Mouse (Mus musculus) liver, embryonic 13.5 days (tissue): ENCODE measurements at regions not wholly inside any gene's neighbourhood (a gene's known extent, or its start where the extent isn't known, plus 50 kb on each side); places are given as distances from the start of the nearest gene placed in this dataset.

Experiments used
- ATAC-seq: fragments of 200-750 bp; cut with Nextera tagmentation; 2 replicates; pipeline ENCODE4 v1.8.0; 2017; ENCODE audit warnings: low read depth, mild to moderate bottlenecking, moderate number of reproducible peaks, moderate library complexity
- DNase-seq: peaks from one replicate; pipeline ENCODE4 v3.0.0; 2022
- H3K27ac ChIP-seq: fragments of 300-500 bp; sonication (generic); 2 replicates; pipeline ENCODE4 v1.5.1; 2015; ENCODE audit warnings: moderate library complexity, mild to moderate bottlenecking, inconsistent platforms
- H3K27me3 ChIP-seq: fragments of 300-500 bp; sonication (generic); 2 replicates; pipeline ENCODE4 v1.6.1; 2015; ENCODE audit warnings: mild to moderate bottlenecking, inconsistent platforms
- H3K36me3 ChIP-seq: fragments of 300-500 bp; sonication (generic); 2 replicates; pipeline ENCODE4 v1.6.1; 2015; ENCODE audit warnings: mild to moderate bottlenecking, inconsistent platforms
- H3K4me1 ChIP-seq: fragments of 300-500 bp; sonication (generic); replicated peaks from 2 replicates; pipeline ENCODE4 v1.6.1; 2015; ENCODE audit warnings: inconsistent platforms
- H3K4me2 ChIP-seq: fragments of 300-500 bp; sonication (generic); 2 replicates; pipeline ENCODE4 v1.6.1; 2015; ENCODE audit warnings: inconsistent platforms, mild to moderate bottlenecking, moderate library complexity
- H3K4me3 ChIP-seq: fragments of 300-500 bp; sonication (generic); replicated peaks from 2 replicates; pipeline ENCODE4 v1.5.1; 2015; ENCODE audit warnings: mild to moderate bottlenecking, inconsistent platforms
- H3K9ac ChIP-seq: fragments of 300-500 bp; sonication (generic); 2 replicates; pipeline ENCODE4 v1.6.1; 2015; ENCODE audit warnings: mild to moderate bottlenecking, inconsistent platforms
- H3K9me3 ChIP-seq: fragments of 300-500 bp; sonication (generic); replicated peaks from 2 replicates; pipeline ENCODE4 v1.6.1; 2016; ENCODE audit warnings: inconsistent platforms
- WGBS: fragments of 180-500 bp; shearing (Covaris S2); methylation state at CpG from one replicate; pipeline ENCODE4 v1.1.7; 2015; ENCODE audit not compliant: insufficient replicate concordance; 5-methylcytosine and 5-hydroxymethylcytosine counted together

DNA sequence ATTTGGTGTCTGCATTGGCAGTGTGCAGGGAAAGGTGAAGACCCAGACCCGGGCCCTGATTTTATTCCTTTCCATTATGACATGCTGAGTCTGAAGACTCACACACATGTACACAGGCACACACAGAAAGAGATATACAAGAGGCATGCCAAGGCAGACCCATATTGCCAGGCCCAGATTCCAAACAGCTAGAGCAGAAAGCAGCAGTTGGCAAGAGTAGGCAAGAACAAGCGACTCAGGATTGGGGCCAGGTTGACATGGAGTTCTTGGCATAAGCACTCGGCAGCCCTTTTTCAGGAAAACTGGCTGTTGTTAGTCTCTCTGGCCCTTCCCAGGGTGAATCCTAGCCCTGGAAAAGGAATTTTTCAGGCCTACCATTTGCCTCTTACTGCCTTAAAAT, 236.6 kb downstream of the Sp3 start:
- ATAC-seq, result no peak

GRCm38 (mm10) chr2:72744901-72745300, 235.3 kb downstream of the Sp3 start:
- Histone ChIP-seq H3K36me3 (no peaks in the 10 kb centered on the region), H3K9me3 (no peaks in the 10 kb centered on the region), H3K27ac (no peak overlapping the region), H3K4me1 (0 out of 2 replicates have a peak, but pooled peaks cover 3% of the 10 kb centered on the region), H3K4me3 (no peak overlapping the region), H3K27me3 (no peaks in the 10 kb centered on the region), H3K9ac (no peak overlapping the region), H3K4me2 (no peak overlapping the region)
- DNase-seq (no peak), ATAC-seq (no peak)
- WGBS, result 56% methylated on average over 4 of the region's 4 CpGs

More for the DNA sequence above, 236.6 kb downstream of the Sp3 start:
- Histone ChIP-seq H3K9me3 (no peaks in the 10 kb centered on the region), H3K27ac (no peak overlapping the region), H3K36me3 (no peaks in the 10 kb centered on the region), H3K4me3 (no peak overlapping the region), H3K9ac (no peak overlapping the region), H3K27me3 (no peaks in the 10 kb centered on the region), H3K4me1 (0 out of 2 replicates have a peak, but pooled peaks cover 3% of the 10 kb centered on the region), H3K4me2 (no peak overlapping the region)
- 66% methylated on average over 3 of the region's 3 CpGs for WGBS
- DNase-seq, result no peak

GRCm38 (mm10) chr2:72746476-72747215, 233.6 kb downstream of the Sp3 start:
- no peak overlapping the region for H3K27ac ChIP-seq
- DNase-seq (no peak), ATAC-seq (no peak)
- peaks cover 5% of the 10 kb centered on the region; the same call in 1 of the 2 replicates for H3K4me1 ChIP-seq
- no peaks in the 10 kb centered on the region for H3K36me3 ChIP-seq
- H3K4me2 ChIP-seq, result no peak overlapping the region
- H3K9ac ChIP-seq, result no peak overlapping the region
- 79% methylated on average over 16 of the region's 16 CpGs for WGBS
- no peaks in the 10 kb centered on the region for H3K27me3 ChIP-seq
- no peaks in the 10 kb centered on the region for H3K9me3 ChIP-seq
- no peak overlapping the region for H3K4me3 ChIP-seq

- DNase-seq (no peak), ATAC-seq (no peak)
- H3K36me3 ChIP-seq, result no peaks in the 10 kb centered on the region
- peaks cover 11% of the 10 kb centered on the region for H3K4me1 ChIP-seq
- no peak overlapping the region for H3K4me2 ChIP-seq
- no peaks in the 10 kb centered on the region for H3K27me3 ChIP-seq
- no peak overlapping the region for H3K4me3 ChIP-seq
- WGBS, result 49% methylated on average over 5 of the region's 5 CpGs
- H3K27ac ChIP-seq, result no peak overlapping the region
- no peak overlapping the region for H3K9ac ChIP-seq
- no peaks in the 10 kb centered on the region for H3K9me3 ChIP-seq
Observed at GRCm38 (mm10) chr2:72747299-72747698, 232.9 kb downstream of the Sp3 start.

- Histone ChIP-seq H3K27me3 (no peaks in the 10 kb centered on the region), H3K9me3 (no peaks in the 10 kb centered on the region), H3K4me2 (no peak overlapping the region), H3K36me3 (no peaks in the 10 kb centered on the region), H3K4me1 (peaks cover 22% of the 10 kb centered on the region), H3K9ac (no peak overlapping the region), H3K4me3 (no peak overlapping the region), H3K27ac (no peak overlapping the region)
- no peak for ATAC-seq
- DNase-seq, result no peak
- 83% methylated on average over 1 of the region's 1 CpGs for WGBS
Observed at GRCm38 (mm10) chr2:72749495-72749894, 230.8 kb downstream of the Sp3 start.

GRCm38 (mm10) chr2:72751441-72751840, 228.8 kb downstream of the Sp3 start:
- DNase-seq, result no peak

DNA sequence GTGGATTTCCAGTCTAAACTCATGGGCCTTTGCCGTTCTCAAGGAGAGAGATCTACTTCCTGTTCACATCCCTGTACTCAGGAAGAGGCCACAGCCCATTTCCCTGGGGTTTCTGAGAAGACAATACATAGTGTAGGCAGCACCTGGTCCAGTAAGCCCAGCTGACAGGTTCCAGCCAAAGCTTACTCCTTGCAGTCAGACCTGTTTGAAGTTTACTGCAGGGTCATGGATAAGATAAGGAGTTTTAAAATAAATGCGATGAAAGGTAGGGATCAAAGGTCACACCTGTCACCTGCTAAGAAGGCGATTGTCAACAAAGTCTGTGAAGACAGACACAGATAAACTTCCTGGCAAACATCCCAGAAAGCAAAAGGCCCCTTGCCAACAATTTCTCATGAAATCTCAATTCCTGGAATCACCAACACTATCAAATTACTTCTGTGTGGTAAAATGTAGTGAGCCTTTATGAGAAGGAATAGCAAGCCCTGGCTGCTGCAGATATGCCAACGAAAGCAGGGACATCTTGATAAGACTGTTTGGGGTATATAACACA, 227.5 kb downstream of the Sp3 start:
- Histone ChIP-seq H3K27me3 (no peaks in the 10 kb centered on the region), H3K4me1 (peaks cover 22% of the 10 kb centered on the region), H3K9me3 (no peaks in the 10 kb centered on the region), H3K4me3 (no peak overlapping the region), H3K27ac (no peak overlapping the region), H3K9ac (no peak overlapping the region), H3K4me2 (no peak overlapping the region), H3K36me3 (no peaks in the 10 kb centered on the region)
- WGBS, result 35% methylated on average over 4 of the region's 4 CpGs
- no peak for DNase-seq
- no peak for ATAC-seq

More at GRCm38 (mm10) chr2:72751441-72751840, 228.8 kb downstream of the Sp3 start:
- Histone ChIP-seq H3K27ac (no peak overlapping the region), H3K9me3 (no peaks in the 10 kb centered on the region), H3K4me2 (no peak overlapping the region), H3K36me3 (no peaks in the 10 kb centered on the region), H3K4me3 (no peak overlapping the region), H3K27me3 (no peaks in the 10 kb centered on the region), H3K4me1 (peaks cover 22% of the 10 kb centered on the region), H3K9ac (no peak overlapping the region)
- no peak for ATAC-seq
- WGBS, result 16% methylated on average over 1 of the region's 1 CpGs

DNA sequence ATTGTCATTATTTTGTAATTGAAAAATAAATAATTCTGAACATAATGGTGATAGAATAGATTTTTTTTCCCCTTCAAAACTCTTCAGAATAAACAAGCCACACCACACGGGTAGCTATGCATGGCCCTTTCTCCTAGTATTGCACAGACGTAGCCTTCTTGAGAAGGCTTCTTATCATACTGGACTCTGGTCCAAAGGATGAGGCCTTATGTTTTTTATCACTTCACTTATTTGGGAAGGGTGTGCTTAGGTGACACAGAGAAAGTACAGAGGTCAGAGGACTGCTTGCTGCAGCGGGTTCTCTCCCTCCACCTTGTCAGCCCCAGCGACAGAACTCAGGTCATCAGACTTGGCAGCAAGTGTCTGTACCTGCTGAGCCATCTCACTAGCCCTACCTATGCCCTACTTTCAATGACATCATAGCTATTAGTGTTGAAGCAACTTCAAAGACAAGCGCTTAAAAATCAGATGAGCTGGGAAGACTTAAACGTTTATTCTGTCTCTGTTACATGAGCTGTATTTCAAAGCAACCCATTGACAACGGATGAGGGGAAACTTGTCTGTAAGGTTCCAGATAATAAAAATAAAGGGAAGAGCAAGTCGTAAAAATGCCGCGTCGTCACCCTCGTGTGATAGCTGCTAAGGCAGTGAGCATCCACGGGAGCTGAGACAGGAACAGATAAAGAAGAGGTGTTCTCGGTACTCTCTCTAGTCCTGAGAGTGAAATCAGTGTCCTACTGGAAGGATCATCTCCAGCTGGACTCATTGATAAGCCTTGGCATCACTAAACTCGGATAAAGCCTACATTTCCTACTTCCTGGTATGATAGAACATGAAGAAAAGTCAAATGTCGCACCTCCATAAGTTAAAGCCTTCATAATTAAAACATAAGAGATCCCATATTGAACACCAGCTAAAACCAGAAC, 226.2 kb downstream of the Sp3 start:
- ATAC-seq (no peak), DNase-seq (no peak)
- H3K9me3 ChIP-seq, result no peaks in the 10 kb centered on the region
- H3K4me1 ChIP-seq, result peaks cover 22% of the 10 kb centered on the region
- no peak overlapping the region for H3K27ac ChIP-seq
- no peaks in the 10 kb centered on the region for H3K27me3 ChIP-seq
- no peak overlapping the region for H3K4me3 ChIP-seq
- H3K36me3 ChIP-seq, result no peaks in the 10 kb centered on the region
- 53% methylated on average over 16 of the region's 16 CpGs for WGBS
- H3K4me2 ChIP-seq, result no peak overlapping the region
- H3K9ac ChIP-seq, result no peak overlapping the region

- no peak overlapping the region for H3K4me2 ChIP-seq
- DNase-seq, result no peak
Observed at GRCm38 (mm10) chr2:72763454-72763853, 216.8 kb downstream of the Sp3 start.

GRCm38 (mm10) chr2:72769030-72769630, 211.1 kb downstream of the Sp3 start:
- Histone ChIP-seq H3K4me3 (no peak overlapping the region), H3K4me2 (no peak overlapping the region), H3K4me1 (no peaks in the 10 kb centered on the region; the same call in 1 of the 2 replicates), H3K27ac (no peak overlapping the region), H3K36me3 (no peaks in the 10 kb centered on the region), H3K27me3 (no peaks in the 10 kb centered on the region), H3K9me3 (no peaks in the 10 kb centered on the region), H3K9ac (no peak overlapping the region)
- WGBS, result 69% methylated on average over 11 of the region's 11 CpGs
- no peak for ATAC-seq
- no peak for DNase-seq

More at GRCm38 (mm10) chr2:72763454-72763853, 216.8 kb downstream of the Sp3 start:
- Histone ChIP-seq H3K27me3 (no peaks in the 10 kb centered on the region), H3K9ac (no peak overlapping the region), H3K4me1 (no peaks in the 10 kb centered on the region; the same call in 1 of the 2 replicates), H3K4me3 (no peak overlapping the region), H3K36me3 (no peaks in the 10 kb centered on the region), H3K9me3 (no peaks in the 10 kb centered on the region), H3K27ac (no peak overlapping the region)
- ATAC-seq, result no peak
- WGBS, result 52% methylated on average over 5 of the region's 5 CpGs

- Histone ChIP-seq H3K36me3 (no peaks in the 10 kb centered on the region), H3K27me3 (no peaks in the 10 kb centered on the region), H3K4me1 (no peaks in the 10 kb centered on the region; the same call in 1 of the 2 replicates), H3K9ac (no peak overlapping the region), H3K4me3 (no peak overlapping the region), H3K9me3 (no peaks in the 10 kb centered on the region), H3K4me2 (no peak overlapping the region), H3K27ac (no peak overlapping the region)
- 72% methylated on average over 4 of the region's 4 CpGs for WGBS
- no peak for DNase-seq
- no peak for ATAC-seq
Observed at GRCm38 (mm10) chr2:72773401-72773800, 206.8 kb downstream of the Sp3 start.
